Mouse (Mus musculus) midbrain, embryonic 13.5 days (tissue): ENCODE data around the gene Mast4. TPM values are rescaled to one million over a fixed set of nuclear protein-coding genes. Genes with fewer than 3 reads are reported as not detected.
A peak's percentile ranks its signal among the peaks of the same experiment; 100 is the strongest.

ENCODE experiments used
- ATAC-seq: fragments of 200-750 bp; cut with Nextera tagmentation; 2 replicates; pipeline ENCODE4 v1.8.0; 2017; ENCODE audit warnings: mild to moderate bottlenecking, moderate TSS enrichment, moderate library complexity
- H3K27ac ChIP-seq: fragments of 300-500 bp; sonication (generic); 2 replicates; pipeline ENCODE4 v1.5.1; 2015; ENCODE audit warnings: inconsistent platforms, mild to moderate bottlenecking, moderate library complexity
- H3K27me3 ChIP-seq: fragments of 300-500 bp; sonication (generic); 2 replicates; pipeline ENCODE4 v1.6.1; 2015; ENCODE audit warnings: mild to moderate bottlenecking, inconsistent platforms
- H3K36me3 ChIP-seq: fragments of 300-500 bp; sonication (generic); 2 replicates; pipeline ENCODE4 v1.6.1; 2015; ENCODE audit warnings: mild to moderate bottlenecking, inconsistent platforms
- H3K4me1 ChIP-seq: fragments of 300-500 bp; sonication (generic); replicated peaks from 2 replicates; pipeline ENCODE4 v1.6.1; 2015; ENCODE audit warnings: inconsistent platforms
- H3K4me2 ChIP-seq: fragments of 300-500 bp; sonication (generic); replicated peaks from 2 replicates; pipeline ENCODE4 v1.6.1; 2015; ENCODE audit warnings: moderate library complexity, mild to moderate bottlenecking, inconsistent platforms
- H3K4me3 ChIP-seq: fragments of 300-500 bp; sonication (generic); replicated peaks from 2 replicates; pipeline ENCODE4 v1.5.1; 2015; ENCODE audit warnings: mild to moderate bottlenecking, inconsistent platforms
- H3K9ac ChIP-seq: fragments of 300-500 bp; sonication (generic); replicated peaks from 2 replicates; pipeline ENCODE4 v1.6.1; 2015; ENCODE audit warnings: mild to moderate bottlenecking, inconsistent platforms
- H3K9me3 ChIP-seq: fragments of 300-500 bp; sonication (generic); 2 replicates; pipeline ENCODE4 v1.6.1; 2016; ENCODE audit warnings: mild to moderate bottlenecking, inconsistent platforms
- WGBS: fragments of 180-500 bp; shearing (Covaris S2); methylation state at CpG from one replicate; pipeline ENCODE4 v1.1.7; 2015; 5-methylcytosine and 5-hydroxymethylcytosine counted together
- polyA plus RNA-seq: library from polyadenylated mRNA; unstranded; fragments of >200 nt; fragmentation: Nextera tagmentation; extraction: Ambion mirVana; gene quantifications from 2 replicates; pipeline ENCODE4 v1.2.1, GENCODE M21; 2015

Gene Mast4
- polyA plus RNA-seq, 1 experiment from 2014 or later = 33.4 TPM

DNA sequence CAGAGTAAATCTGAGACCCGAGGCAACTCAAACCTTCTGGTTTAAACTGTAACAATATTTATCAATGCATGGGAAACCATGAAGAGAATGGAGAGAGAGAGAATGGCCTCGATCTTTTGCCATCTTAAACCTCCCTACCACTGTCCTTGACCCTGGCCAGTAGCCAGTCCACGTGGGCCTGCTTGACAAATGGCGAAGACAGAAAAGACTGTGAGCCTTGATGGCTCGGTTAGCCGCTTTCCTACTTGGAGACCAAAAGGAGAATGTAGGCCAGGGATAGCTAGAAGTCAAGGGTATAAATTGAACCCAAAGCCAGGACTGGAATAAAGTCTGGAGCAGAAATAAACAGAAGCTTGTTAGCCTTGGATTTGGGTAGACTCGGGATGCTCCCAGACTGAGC, 640.1 kb downstream of the Mast4 start:
- H3K4me2 ChIP-seq = no peak overlapping the region
- WGBS = 94% methylated on average over 7 of the region's 7 CpGs
- no peak for ATAC-seq
- no peaks in the 10 kb centered on the region for H3K9me3 ChIP-seq
- H3K9ac ChIP-seq = no peak overlapping the region
- no peak overlapping the region for H3K27ac ChIP-seq
- H3K36me3 ChIP-seq = no peaks in the 10 kb centered on the region
- H3K27me3 ChIP-seq = no peaks in the 10 kb centered on the region
- H3K4me3 ChIP-seq = no peak overlapping the region
- H3K4me1 ChIP-seq = peaks cover 22% of the 10 kb centered on the region

DNA sequence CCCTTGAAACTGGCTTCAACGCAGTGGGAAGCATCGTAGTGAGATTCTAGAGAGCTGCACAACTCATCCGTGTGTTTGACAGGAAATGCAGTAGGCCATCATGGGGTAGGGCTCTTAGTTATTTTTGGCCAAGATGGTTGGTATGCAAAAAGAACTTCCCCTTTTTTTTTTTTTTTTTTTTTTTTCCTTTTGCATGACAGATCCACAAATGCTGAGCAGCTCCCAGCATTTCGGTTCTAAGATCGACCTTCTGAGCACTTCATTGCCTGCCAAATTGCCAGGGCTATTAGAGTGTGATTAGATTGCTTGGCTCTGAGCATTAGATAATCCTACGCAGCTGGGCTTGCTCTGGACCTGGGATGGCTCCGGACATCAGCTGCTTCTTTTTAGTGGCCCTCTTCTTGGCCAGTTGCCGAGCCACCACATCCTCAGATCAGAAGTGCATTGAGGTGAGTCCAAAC, 640.9 kb downstream of the Mast4 start, which contains the start of gene Cd180:
Cd180 (plus strand) TSS at position 218 of the 461 bp plus-strand sequence.
- no peak within 1 kb of the TSS for H3K27ac ChIP-seq
- no peak within 1 kb of the TSS for H3K9ac ChIP-seq
- H3K36me3 ChIP-seq = no peaks in the 10 kb centered on the region
- H3K4me2 ChIP-seq = no peak within 1 kb of the TSS
- no peaks in the 10 kb centered on the region for H3K9me3 ChIP-seq
- no peaks in the 10 kb centered on the region for H3K27me3 ChIP-seq
- 78% methylated on average over 8 of the region's 8 CpGs for WGBS
- H3K4me1 ChIP-seq = peaks cover 14% of the 10 kb centered on the region
- ATAC-seq = no peak
- H3K4me3 ChIP-seq = no peak within 1 kb of the TSS

DNA sequence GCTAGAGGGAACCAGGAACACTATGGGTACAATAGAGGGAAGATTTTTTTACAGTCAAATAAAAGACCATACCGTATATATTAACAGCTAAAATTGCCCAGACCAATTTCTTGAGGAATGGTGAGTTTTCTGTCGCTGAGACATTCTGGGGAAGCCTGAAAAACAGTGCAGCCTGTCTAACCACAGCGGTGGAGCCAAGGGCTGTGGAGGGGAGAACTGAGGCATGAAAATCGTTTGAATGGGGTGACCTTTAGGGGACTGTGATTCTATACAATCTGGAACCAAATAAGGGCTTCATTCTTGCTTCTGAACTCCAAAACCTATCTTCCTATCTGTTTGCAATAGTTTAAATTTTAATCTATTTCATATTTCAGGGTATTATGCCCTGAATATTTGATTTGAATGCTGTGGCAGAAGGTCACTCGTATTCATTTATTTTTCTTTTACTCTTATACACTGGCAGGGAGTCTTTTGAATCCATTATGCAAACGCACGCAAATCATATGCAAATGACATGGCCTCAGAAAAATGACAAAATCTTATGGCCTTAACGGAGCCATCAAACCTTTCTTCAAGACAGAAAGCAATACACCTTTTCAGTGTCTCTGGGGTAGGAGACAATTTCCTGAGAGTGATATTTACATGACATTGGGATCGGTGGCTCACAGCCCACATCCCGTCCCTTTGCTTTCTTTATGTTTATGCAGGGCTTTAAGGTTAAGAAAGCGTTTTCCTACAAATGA, 642.7 kb downstream of the Mast4 start:
- Histone ChIP-seq H3K27me3 (no peaks in the 10 kb centered on the region), H3K9ac (no peak overlapping the region), H3K9me3 (no peaks in the 10 kb centered on the region), H3K4me2 (no peak overlapping the region), H3K4me3 (no peak overlapping the region), H3K27ac (0 out of 2 replicates have a peak overlapping the region, but pooled peaks have one; percentile 35), H3K36me3 (no peaks in the 10 kb centered on the region), H3K4me1 (peaks cover 10% of the 10 kb centered on the region)
- ATAC-seq = no peak
- 56% methylated on average over 11 of the region's 11 CpGs for WGBS

DNA sequence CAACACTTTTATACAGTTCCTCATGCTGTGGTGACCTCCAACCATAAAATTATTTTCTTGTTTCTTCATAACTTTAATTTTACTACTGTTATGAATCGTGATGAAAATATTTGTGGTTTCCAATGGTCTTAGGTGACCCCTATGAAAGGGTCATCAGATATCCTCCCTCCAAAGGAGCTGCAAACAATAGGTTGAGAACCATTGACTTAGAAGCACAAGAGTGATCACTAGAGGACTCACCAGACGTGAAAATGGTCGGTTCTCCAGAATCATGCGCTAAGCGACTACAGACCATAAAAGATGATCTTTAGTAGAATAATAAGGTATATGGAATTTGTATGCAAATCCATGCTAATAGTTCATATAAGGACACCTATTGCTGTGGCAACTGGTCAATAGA, 644.1 kb downstream of the Mast4 start:
- H3K27me3 ChIP-seq = no peaks in the 10 kb centered on the region
- 91% methylated on average over 5 of the region's 5 CpGs for WGBS
- H3K4me3 ChIP-seq = no peak overlapping the region
- H3K27ac ChIP-seq = no peak overlapping the region
- no peaks in the 10 kb centered on the region for H3K36me3 ChIP-seq
- ATAC-seq = no peak
- no peak overlapping the region for H3K9ac ChIP-seq
- H3K4me1 ChIP-seq = peaks cover 10% of the 10 kb centered on the region
- H3K9me3 ChIP-seq = no peaks in the 10 kb centered on the region
- H3K4me2 ChIP-seq = no peak overlapping the region

DNA sequence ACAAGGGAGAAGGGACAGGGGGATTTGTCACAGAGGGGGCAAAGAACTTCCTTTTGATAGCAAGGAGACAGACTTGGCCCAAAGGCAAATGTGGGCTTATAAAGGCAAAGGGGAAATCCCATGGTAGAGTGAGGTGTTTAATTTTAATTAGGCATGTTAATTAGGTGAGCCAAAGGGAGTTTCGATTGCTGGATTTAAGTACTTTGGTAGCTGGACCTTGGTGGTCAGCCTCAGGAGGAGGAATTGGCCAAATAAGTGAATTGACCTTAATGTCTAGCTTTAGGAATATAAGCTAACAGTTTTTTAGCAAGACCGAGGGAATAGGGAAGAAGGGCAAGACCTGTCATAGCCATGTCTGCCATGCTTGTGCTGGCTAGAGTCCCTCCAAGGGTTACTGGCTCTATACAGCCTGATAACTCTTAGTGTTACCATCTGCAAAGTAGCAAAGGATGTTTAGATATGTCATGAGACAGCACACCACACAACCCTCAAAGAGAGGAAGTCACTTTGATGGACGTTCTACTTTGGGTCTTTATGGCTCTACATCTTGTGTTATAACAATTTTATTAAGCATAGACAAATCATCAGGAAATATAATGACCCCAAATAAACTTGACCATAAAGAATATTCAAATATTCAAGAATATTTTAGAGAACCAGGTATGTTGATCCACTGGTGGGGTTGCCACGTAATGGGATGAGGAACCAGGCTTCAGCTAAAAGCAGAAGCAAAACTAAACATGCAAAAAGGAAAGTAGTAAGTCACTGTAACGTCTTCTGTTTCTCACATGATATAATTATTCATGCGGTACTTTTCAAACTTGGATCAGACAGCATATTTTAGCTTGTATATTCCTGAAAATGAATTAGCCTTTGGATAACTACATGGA, 644.9 kb downstream of the Mast4 start:
- no peak overlapping the region for H3K9ac ChIP-seq
- H3K9me3 ChIP-seq = no peaks in the 10 kb centered on the region
- 85% methylated on average over 6 of the region's 6 CpGs for WGBS
- H3K36me3 ChIP-seq = no peaks in the 10 kb centered on the region
- no peak for ATAC-seq
- no peak overlapping the region for H3K4me3 ChIP-seq
- no peak overlapping the region for H3K27ac ChIP-seq
- no peak overlapping the region for H3K4me2 ChIP-seq
- H3K27me3 ChIP-seq = no peaks in the 10 kb centered on the region
- H3K4me1 ChIP-seq = peaks cover 10% of the 10 kb centered on the region

DNA sequence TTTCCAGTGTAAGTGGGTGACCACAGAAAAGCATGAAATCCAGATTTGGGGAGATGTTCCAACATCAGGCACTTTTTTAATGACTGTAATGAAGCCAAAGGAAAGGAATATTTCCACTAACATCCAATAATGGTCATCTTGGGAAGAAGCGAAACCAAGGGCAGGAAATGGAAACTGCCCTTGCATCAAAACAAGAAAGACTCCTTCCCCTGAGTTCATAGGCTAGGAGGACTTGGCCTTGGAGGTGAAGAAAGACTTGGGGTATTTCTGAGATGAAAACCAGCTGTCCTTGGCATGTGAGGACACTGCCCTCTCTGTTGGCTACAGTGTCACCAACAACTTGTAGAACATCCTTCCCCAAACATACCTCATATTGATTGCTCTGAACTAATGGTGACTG, 646.2 kb downstream of the Mast4 start:
- Histone ChIP-seq H3K27ac (no peak overlapping the region), H3K4me3 (no peak overlapping the region), H3K4me1 (peaks cover 10% of the 10 kb centered on the region), H3K4me2 (no peak overlapping the region), H3K36me3 (no peaks in the 10 kb centered on the region), H3K9me3 (no peaks in the 10 kb centered on the region), H3K9ac (no peak overlapping the region), H3K27me3 (no peaks in the 10 kb centered on the region)
- ATAC-seq = no peak
- WGBS = 100% methylated on average over 1 of the region's 1 CpGs

DNA sequence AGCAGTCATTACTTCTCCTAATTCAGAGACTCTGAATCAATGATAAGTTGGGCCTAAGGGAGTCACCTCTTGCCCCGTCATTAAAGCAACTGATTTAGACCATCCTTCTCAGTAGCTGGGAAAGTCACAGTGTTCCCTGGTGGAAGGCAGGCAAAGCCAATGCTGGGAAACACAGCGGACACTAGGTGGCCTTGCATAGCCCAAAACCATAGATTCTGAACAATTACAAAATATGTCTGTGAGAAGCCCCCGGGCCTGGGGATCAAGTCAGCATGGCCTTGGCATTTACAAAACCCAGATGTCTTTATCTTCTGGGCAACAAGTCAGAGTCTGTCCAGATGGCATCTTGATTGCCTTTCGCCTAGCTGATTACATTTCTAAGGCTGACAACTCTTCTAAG, 649.4 kb downstream of the Mast4 start:
- Histone ChIP-seq H3K4me3 (no peak overlapping the region), H3K9ac (no peak overlapping the region), H3K27ac (no peak overlapping the region), H3K36me3 (no peaks in the 10 kb centered on the region), H3K9me3 (no peaks in the 10 kb centered on the region), H3K4me2 (no peak overlapping the region), H3K27me3 (no peaks in the 10 kb centered on the region), H3K4me1 (no peaks in the 10 kb centered on the region)
- ATAC-seq = no peak
- whole genome bisulfite sequencing = 85% methylated on average over 4 of the region's 4 CpGs
